Mouse (Mus musculus) embryo, embryonic 10 days (tissue): ENCODE measurements around the gene Fndc5.

Source experiments
- DNase-seq: peaks from one replicate; pipeline ENCODE4 v3.0.0-alpha.2; 2015; ENCODE audit warnings: low spot score

Fndc5 gene

DNA sequence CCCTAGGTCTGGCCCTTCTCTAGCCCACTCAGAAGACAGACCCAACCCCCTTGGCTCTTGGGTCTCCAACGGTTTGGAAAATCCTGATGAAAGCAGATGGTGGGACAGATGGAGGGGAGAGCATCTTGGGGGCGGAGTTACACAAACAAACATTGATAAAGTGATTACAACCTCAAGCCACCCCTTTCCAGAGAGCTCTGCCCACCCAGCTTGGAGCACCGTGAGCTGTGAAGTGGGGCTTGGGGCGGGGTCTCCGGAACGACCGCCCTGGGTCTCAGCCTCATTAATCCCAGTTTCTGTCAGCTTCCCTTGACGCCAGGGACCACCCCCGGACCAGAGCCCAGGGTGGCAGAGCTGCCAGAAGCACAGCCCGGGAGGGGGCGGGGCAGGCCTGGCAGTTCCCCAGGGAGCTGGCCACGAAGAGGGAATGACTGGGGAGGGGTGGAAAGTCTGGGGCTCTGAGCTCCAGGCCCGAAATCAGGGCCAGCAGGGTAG, 12.1 kb upstream of the Fndc5 start:
- DNase-seq, result no peak

GRCm38 (mm10) chr4:129125736-129126451, 10.9 kb upstream of the Fndc5 start:
- peak; percentile 48 for DNase-seq

DNA sequence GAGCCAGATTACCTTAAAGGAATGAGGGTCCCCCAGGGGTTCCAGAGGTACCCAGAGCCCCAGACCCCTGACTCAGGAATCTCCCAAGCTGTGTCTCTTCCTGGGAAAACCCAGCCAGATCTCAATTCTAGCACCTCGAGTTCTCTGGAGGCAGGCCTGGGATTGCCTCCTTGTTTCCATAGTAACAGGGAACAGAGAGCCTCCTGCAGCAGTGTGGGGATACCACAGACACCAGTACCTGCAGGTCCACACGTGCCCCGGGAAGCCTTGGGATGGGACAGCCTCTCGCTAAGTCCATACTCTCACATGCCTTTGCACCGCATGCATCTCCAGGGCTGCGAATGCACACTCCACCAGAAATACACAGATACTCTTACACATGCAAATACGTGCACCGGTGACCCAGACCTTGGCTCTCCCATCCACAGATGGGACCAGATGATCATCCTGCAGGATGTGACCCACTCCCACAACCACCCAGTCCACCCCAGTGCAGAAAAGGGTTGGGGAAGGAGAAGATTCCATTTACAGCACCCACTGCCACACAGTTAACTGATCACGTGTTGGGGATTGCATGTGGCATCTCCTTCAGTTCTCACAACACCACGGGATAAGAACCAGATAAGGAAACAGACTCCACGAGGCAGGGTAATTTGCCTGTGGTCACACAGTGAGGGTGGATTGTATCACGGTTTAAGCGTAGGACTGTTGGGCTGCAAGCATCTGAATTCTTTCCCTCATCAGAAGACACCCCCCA, 8.0 kb upstream of the Fndc5 start:
- no peak for DNase-seq

- DNase-seq, result no peak
These were observed 7.4 kb upstream of the Fndc5 start for GRCm38 (mm10) chr4:129129387-129129786.

- peak; percentile 74 for DNase-seq
These were observed 6.7 kb upstream of the Fndc5 start for GRCm38 (mm10) chr4:129130149-129130548.

DNA sequence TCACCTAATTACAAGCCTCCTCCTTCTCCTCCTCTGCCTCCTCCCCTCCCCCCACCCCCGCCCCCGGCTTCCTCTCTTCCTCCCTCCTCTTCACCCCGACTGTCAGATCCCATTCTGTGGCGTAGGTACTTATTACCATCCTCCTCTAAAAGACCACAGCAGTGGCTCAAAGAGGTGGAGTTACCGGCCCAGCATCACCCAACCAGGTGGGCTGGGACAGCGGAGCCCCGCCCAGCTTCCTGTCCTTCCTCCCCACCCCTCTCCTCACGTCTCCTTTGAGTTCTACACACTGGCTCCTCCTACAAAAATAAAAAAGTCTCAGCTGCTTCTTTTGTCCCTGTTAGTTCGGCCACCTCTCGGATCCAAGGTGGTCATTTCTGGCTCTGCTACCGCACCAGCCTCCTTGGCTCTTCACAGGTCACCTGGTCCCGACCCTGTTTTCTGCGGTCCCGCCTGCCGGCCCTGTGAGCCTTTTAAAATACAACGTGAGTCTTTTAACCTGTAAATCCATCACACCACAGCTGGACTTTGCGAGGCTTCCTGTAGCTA, 6.0 kb upstream of the Fndc5 start:
- DNase-seq, result peak; percentile 67

DNA sequence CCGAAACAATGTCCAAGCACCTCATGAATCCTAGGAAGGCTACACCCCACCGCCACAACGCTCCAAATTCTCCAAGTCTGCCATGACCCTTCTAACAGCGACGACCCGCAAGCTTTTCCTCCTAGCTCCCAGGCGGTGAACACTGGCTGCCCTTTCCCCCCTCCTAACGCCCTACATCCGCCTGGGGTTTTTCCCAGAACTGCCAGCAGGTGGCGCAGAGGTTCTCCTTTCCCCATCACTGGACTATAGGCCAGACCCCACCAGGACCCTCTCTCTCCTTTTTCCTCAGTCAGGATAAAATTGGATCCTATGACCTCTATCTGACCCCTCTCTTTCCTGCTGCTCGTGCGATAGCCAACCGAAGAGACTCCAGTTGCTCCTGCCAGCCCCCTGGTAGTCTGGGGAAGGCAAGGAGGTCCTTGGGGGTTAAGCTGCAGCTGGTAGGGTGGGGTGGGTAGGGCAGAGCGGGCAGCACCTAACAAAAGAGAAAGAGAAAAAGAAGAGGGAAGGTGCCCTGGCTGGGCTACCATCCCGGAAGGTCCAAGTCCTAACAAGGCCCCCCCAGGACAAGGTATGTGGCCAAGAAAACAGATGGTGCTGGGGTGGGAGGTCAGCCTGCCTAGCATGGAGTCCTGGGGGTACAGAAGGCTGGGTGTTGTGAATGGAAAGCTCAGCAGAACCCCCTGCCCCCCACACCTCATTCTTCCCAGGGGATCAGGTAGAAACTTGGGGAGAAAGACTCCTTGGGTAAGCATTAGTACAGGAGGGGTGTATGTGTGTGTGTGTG, 1.8 kb upstream of the Fndc5 start:
- peak; percentile 92 for DNase-seq

DNA sequence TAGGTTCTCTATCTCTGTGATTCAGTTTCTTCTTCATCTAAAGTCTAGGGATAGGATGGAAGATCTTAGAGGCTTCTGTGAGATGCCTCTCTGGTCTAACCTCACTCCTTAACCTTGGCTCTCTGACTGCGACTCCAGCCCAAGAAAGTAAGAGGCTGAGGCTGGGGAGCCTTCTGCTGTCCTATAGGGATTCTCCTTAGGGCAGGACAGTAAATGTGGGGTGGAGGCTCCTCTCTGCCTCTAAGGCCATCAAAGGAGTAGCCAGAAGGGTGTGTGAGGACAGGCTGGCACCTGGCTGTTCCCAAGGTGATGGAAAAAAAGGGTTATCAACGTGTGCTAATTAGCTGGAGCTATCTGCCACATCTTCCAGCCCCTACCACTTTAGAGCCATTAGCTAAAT, 1.2 kb upstream of the Fndc5 start:
- no peak for DNase-seq

- DNase-seq, result no peak
These were observed 615 bp upstream of the Fndc5 start for GRCm38 (mm10) chr4:129136189-129136578.

GRCm38 (mm10) chr4:129137392-129138321, 858 bp downstream of the Fndc5 start:
- no peak for DNase-seq

- DNase-seq, result no peak
These were observed 2.8 kb downstream of the Fndc5 start for GRCm38 (mm10) chr4:129139642-129140041.

DNA sequence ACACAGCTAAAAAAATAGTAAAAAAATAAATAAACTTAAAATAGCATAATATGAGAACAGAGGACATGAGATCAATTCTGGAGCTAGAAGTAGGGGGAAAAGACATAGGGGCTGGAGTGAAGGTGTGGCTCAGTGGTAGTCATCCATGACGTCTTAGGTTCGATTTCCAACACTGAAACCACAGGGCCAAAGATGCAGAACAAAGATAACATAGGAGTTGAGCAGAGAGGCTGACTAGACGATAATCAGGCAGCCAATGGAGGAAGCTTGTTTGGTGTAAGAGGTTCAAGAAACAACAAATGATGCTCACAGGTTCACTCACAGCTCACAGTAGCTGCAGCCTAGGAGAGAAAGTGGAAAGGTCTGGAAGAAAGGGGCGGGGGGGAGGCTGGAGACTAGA, 4.0 kb downstream of the Fndc5 start:
- no peak for DNase-seq

- DNase-seq, result no peak
These were observed 5.0 kb downstream of the Fndc5 start for GRCm38 (mm10) chr4:129141560-129142438.

GRCm38 (mm10) chr4:129142439-129143045, 5.7 kb downstream of the Fndc5 start:
- no peak for DNase-seq

DNA sequence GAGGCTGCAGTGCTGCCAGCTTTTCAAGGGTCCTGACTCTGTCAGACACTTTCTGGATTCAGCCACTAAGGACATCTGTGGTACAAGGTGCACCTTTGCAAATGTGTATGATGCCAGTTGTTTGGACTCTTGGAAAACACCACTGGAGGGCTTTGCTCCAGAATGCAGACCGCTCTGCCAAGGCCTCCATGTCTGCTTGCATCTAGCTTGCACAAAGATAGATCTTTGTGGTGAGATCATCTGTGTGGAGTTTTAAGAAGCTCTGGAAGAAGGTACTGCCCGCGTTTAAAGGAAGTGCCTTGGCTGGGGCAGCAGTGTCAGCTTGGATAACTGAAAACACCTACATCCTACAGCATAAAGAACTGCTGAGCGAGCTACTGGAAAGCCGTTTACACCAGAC, 6.7 kb downstream of the Fndc5 start:
- DNase-seq, result no peak

GRCm38 (mm10) chr4:129144401-129145367, 7.9 kb downstream of the Fndc5 start:
- no peak for DNase-seq

- no peak for DNase-seq
These were observed 8.6 kb downstream of the Fndc5 start for GRCm38 (mm10) chr4:129145411-129145810.

- no peak for DNase-seq
These were observed 9.1 kb downstream of the Fndc5 start for GRCm38 (mm10) chr4:129145943-129146342.

- no peak for DNase-seq
These were observed 9.6 kb downstream of the Fndc5 start for GRCm38 (mm10) chr4:129146392-129146791.
